Mouse (Mus musculus) intestine, embryonic 15.5 days (tissue): ENCODE measurements at regions not wholly inside any gene's neighbourhood (a gene's known extent, or its start where the extent isn't known, plus 50 kb on each side); places are given as distances from the start of the nearest gene placed in this dataset.

Source experiments
- ATAC-seq: fragments of 200-750 bp; cut with Nextera tagmentation; 2 replicates; pipeline ENCODE4 v1.8.0; 2017; ENCODE audit warnings: moderate TSS enrichment, moderate library complexity
- H3K27ac ChIP-seq: fragments of 300-500 bp; sonication (generic); 2 replicates; pipeline ENCODE4 v1.5.1; 2015; ENCODE audit warnings: mild to moderate bottlenecking, inconsistent platforms
- H3K27me3 ChIP-seq: fragments of 300-500 bp; sonication (generic); replicated peaks from 2 replicates; pipeline ENCODE4 v1.6.1; 2015; ENCODE audit warnings: inconsistent platforms
- H3K36me3 ChIP-seq: fragments of 300-500 bp; sonication (generic); 2 replicates; pipeline ENCODE4 v1.6.1; 2015; ENCODE audit warnings: inconsistent platforms
- H3K4me1 ChIP-seq: fragments of 300-500 bp; sonication (generic); replicated peaks from 2 replicates; pipeline ENCODE4 v1.6.1; 2015; ENCODE audit warnings: inconsistent platforms
- H3K4me2 ChIP-seq: fragments of 300-500 bp; sonication (generic); replicated peaks from 2 replicates; pipeline ENCODE4 v1.6.1; 2015; ENCODE audit warnings: mild to moderate bottlenecking, inconsistent platforms
- H3K4me3 ChIP-seq: fragments of 300-500 bp; sonication (generic); replicated peaks from 2 replicates; pipeline ENCODE4 v1.5.1; 2015; ENCODE audit warnings: inconsistent platforms
- H3K9ac ChIP-seq: fragments of 300-500 bp; sonication (generic); 2 replicates; pipeline ENCODE4 v1.6.1; 2015; ENCODE audit warnings: inconsistent platforms
- H3K9me3 ChIP-seq: fragments of 300-500 bp; sonication (generic); 2 replicates; pipeline ENCODE4 v1.6.1; 2016; ENCODE audit warnings: inconsistent platforms
- WGBS: fragments of 180-500 bp; shearing (Covaris S2); methylation state at CpG from one replicate; pipeline ENCODE4 v1.1.7; 2015; 5-methylcytosine and 5-hydroxymethylcytosine counted together

DNA sequence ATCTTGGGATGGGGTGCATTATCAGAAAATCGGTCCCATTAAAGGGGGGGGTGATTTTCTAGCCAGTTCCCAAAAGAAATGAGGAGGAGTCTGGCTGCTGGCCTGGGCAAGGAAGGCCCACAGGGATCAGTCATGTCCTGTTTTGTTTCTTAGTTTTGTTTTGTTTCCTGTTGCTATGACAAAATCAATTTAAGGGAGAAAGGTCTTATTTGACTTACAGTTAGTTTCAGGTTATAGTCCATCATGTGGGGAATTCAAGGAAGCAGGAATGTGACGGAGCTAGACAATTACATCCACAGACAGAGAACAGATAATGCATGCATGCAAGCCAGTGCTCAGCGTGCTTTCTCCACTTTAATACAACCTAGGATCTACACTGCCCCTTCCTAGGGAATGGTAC, 101.1 kb downstream of the Rplp1 start:
- 68% methylated on average over 3 of the region's 3 CpGs for WGBS
- Histone ChIP-seq H3K27ac (no peak overlapping the region), H3K9ac (no peak overlapping the region), H3K27me3 (no peaks in the 10 kb centered on the region), H3K4me3 (no peak overlapping the region), H3K4me2 (no peak overlapping the region), H3K9me3 (no peaks in the 10 kb centered on the region), H3K4me1 (peaks cover 17% of the 10 kb centered on the region), H3K36me3 (no peaks in the 10 kb centered on the region)
- no peak for ATAC-seq

DNA sequence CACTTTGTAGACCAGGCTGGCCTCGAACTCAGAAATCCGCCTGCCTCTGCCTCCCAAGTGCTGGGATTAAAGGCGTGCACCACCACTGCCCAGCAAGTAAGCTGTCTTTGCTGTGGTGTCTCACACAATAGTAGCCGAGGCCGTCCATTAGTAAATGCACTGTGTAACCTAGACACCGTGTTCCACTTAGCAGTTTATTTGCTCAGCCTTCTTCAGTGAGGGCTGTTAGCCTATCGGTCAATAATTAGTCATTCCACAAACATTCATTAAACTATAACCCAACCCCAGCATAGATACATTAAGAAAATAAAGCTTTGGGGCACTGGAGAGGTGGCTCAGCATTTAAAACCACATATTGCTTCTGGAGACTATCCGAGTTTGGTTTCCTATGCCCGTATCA, 102.0 kb downstream of the Rplp1 start:
- Histone ChIP-seq H3K9me3 (no peaks in the 10 kb centered on the region), H3K4me3 (no peak overlapping the region), H3K9ac (no peak overlapping the region), H3K4me1 (peaks cover 18% of the 10 kb centered on the region), H3K27me3 (no peaks in the 10 kb centered on the region), H3K4me2 (no peak overlapping the region), H3K27ac (no peak overlapping the region), H3K36me3 (no peaks in the 10 kb centered on the region)
- peak; percentile 12; the same call in 1 of the 2 replicates for ATAC-seq
- WGBS, result 70% methylated on average over 9 of the region's 9 CpGs

DNA sequence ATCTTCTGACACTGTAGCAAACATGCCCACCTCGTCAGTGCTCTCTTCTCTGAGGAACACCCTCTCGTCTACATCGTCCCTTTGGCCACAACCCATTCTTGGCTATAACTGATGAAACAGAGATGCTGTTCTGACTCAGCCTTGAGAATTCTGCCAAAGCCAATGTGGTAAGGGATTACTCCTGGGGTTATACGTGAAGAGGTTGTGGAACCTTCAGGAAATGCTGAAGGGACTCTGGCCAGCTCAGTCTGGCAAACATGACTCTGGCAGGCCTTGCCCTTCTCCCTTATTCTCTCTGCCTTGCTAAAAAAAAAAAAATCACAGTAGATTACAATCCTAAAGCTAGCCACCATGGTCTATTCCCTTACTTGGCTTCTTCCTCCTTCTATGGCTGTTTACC, 103.9 kb downstream of the Rplp1 start:
- Histone ChIP-seq H3K4me3 (no peak overlapping the region), H3K4me2 (no peak overlapping the region), H3K27me3 (no peaks in the 10 kb centered on the region), H3K36me3 (no peaks in the 10 kb centered on the region), H3K27ac (no peak overlapping the region), H3K9me3 (no peaks in the 10 kb centered on the region), H3K4me1 (peaks cover 12% of the 10 kb centered on the region), H3K9ac (no peak overlapping the region)
- ATAC-seq, result no peak
- 84% methylated on average over 4 of the region's 4 CpGs for WGBS

DNA sequence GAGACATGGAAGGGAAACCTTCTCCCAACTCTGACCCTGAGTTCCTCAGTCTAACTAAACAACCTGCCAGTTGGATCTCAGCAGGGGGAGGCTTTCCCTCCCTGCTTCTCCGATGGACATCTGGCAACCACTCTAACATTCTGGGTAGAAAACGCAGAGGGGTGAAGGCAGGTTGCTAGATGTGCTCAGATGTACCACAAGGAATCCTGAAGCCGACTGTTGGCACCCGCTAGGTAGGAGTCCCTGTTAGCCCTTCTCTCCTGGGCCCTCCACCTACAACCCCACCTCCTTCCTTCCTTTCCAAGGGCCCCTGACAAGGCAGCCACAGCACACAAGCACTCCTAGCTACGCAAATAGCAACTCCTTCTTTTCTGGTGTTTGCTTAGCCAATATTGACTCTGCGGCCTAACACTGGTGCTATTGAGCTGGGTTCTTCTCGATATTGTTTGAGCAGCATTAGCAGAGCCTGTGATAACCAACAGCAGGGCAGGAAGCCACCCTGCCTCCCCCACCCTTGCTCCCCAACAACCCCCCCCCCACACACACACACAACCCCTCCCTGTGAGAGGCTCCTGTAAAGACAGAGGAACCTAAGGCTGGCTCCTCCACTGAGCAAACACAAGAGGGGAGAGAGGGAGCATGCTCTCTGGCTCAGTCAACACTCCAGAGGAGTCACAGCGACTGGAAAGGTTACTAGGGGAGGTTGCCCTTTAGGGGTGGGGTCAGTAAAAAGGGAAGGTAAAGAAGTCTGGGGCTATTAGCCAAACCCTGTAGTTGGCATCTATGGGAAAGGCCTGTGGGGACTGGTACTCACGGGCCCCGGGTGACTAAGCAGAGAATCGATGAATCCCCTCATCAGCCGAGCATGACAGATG, 105.8 kb downstream of the Rplp1 start:
- peak; percentile 92 for ATAC-seq
- H3K9me3 ChIP-seq, result no peaks in the 10 kb centered on the region
- no peak overlapping the region for H3K4me3 ChIP-seq
- H3K27me3 ChIP-seq, result no peaks in the 10 kb centered on the region
- H3K27ac ChIP-seq, result peak overlapping the region; percentile 49
- no peak overlapping the region; the same call in 1 of the 2 replicates for H3K4me2 ChIP-seq
- H3K9ac ChIP-seq, result no peak overlapping the region
- H3K36me3 ChIP-seq, result no peaks in the 10 kb centered on the region
- peaks cover 11% of the 10 kb centered on the region for H3K4me1 ChIP-seq
- WGBS, result 62% methylated on average over 12 of the region's 12 CpGs

DNA sequence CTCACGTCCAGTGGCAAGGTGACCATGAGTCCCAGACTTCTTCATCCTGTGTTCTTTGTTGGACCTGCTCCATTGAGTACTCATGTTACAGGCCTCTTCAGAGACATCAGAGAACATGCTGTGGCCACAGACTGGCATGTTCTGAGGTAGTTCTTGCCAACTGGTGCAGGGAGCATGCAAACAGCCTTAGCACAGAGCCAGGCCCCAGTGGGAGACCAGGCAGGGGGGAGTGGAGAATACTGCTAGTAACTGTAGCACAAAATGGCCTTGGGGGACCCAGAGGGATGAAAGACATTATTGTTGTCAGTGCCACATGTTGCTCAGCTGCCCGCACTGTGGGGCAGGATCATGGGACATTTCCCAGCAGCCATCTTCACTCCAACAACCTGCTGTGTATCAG, 108.4 kb downstream of the Rplp1 start:
- H3K36me3 ChIP-seq, result no peaks in the 10 kb centered on the region
- H3K27me3 ChIP-seq, result no peaks in the 10 kb centered on the region
- no peak overlapping the region for H3K4me2 ChIP-seq
- no peak for ATAC-seq
- peaks cover 9% of the 10 kb centered on the region for H3K4me1 ChIP-seq
- no peak overlapping the region for H3K9ac ChIP-seq
- H3K9me3 ChIP-seq, result no peaks in the 10 kb centered on the region
- H3K27ac ChIP-seq, result no peak overlapping the region
- H3K4me3 ChIP-seq, result no peak overlapping the region
- WGBS, result 88% methylated on average over 2 of the region's 2 CpGs

DNA sequence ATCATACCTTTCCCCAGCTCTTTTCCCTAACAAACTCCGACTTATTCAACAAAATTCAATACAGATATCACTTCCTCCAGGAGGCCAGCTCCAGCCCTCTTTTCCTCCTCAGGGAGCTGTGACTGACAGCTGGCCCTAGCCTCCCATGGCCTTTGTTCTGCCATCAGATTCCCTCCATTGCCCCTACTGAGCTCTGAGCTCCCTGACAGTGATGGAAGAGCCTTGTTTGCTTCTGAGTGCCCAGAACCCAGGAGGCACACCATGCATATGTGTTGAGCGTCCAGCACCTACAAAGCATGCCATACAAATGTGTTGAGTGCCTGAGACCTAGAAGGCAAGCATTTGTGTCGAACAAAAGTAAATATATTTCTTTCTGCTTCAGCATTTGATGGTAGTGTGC, 110.8 kb downstream of the Rplp1 start:
- ATAC-seq, result no peak
- no peak overlapping the region for H3K4me2 ChIP-seq
- H3K9ac ChIP-seq, result no peak overlapping the region
- no peaks in the 10 kb centered on the region for H3K36me3 ChIP-seq
- peaks cover 7% of the 10 kb centered on the region for H3K4me1 ChIP-seq
- H3K4me3 ChIP-seq, result no peak overlapping the region
- H3K27me3 ChIP-seq, result no peaks in the 10 kb centered on the region
- H3K27ac ChIP-seq, result no peak overlapping the region
- no peaks in the 10 kb centered on the region for H3K9me3 ChIP-seq
- WGBS, result 63% methylated on average over 3 of the region's 3 CpGs

DNA sequence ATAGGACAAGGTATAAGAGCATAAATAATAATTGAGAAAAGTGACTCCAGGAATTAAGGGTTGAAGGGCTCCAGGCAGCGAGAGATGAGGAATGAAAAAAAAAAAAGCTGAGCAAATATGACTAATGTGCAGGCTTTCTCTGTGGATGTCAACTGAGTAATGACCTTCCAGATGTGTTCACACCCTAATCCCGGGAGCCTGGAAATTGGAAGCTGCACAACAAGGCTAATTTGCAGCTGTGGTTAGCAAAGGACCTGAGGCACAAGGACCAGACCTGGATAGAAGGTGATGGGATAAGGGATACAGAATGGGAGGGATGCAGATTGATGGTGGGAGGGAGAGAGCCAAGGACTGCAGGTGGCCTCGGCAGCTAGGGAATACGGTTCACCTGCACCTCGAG, 111.6 kb downstream of the Rplp1 start:
- Histone ChIP-seq H3K27ac (no peak overlapping the region), H3K9me3 (no peaks in the 10 kb centered on the region), H3K4me2 (no peak overlapping the region), H3K27me3 (no peaks in the 10 kb centered on the region), H3K4me3 (no peak overlapping the region), H3K36me3 (no peaks in the 10 kb centered on the region), H3K9ac (no peak overlapping the region), H3K4me1 (no peaks in the 10 kb centered on the region; the same call in 1 of the 2 replicates)
- 63% methylated on average over 5 of the region's 5 CpGs for WGBS
- no peak for ATAC-seq

DNA sequence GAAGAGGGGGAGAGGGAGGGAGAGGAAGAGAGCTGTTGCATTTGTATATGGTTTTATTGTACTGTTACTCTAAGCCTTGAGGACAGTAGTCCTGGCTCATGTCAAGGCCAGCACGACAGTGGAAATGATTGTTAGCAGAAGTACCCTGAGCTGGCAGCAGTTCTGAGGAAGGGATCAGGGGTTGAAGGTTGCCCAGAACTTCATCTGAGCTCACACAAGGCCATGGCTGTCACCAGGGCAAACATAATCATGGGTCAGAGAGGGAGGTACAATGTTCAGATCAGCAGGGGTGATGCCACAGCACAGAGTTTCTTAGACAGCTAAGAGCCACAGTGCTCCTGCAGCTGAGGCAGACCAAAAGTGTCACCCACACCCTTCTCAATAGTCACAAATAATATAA, 114.8 kb downstream of the Rplp1 start:
- no peaks in the 10 kb centered on the region for H3K9me3 ChIP-seq
- H3K4me2 ChIP-seq, result no peak overlapping the region
- no peaks in the 10 kb centered on the region for H3K4me1 ChIP-seq
- H3K9ac ChIP-seq, result no peak overlapping the region
- 6% methylated on average over 1 of the region's 1 CpGs for WGBS
- ATAC-seq, result no peak
- no peaks in the 10 kb centered on the region for H3K27me3 ChIP-seq
- no peaks in the 10 kb centered on the region for H3K36me3 ChIP-seq
- no peak overlapping the region for H3K27ac ChIP-seq
- H3K4me3 ChIP-seq, result no peak overlapping the region

DNA sequence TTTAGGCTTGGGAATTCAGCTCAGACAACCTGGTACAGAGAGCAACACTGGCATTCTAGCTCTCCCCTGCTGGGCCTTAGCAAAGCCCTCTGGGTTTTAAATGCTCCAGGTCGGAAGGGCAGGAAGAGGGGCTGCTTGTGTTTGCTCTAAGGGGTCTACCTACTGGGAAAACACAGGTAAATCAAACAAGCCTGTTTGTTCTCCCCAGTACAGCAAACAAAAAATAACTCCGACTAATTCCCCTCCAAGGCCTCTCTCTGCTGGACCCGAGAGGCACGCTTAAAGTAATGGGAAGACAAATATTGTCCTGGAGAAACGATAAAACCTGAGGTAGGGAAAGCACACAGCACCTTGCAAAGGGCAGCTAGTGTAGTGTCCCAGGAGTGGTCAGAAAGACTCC, 118.4 kb downstream of the Rplp1 start:
- H3K27ac ChIP-seq, result no peak overlapping the region

DNA sequence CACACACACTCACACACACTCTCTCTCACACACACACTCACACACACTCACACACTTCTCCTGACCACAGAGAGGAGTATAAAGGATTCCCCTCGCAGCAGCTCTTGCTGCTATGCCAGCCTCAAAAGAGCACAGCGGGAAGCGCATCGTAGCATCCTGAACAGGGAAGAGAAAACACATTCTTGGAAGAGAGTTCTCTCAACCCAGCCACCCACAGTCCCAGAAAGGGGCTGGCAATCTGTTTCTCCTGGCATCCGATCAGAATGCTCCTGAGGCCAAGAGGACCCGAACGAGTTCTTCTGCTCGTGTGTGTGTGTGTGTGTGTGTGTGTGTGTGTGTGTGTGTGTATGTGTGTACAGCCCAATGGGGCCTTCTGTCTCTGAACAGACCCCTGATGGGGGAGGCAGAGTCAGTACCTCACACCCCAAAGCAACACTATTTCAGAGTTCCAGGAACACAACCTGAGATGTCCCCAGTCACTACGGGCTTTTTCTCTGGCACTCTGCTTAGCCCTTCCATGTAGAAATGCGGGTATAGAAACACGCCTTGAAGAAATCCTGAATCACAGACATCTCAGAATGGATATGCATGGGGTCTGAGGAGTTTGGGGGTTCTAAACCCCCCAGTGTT, 122.8 kb downstream of the Rplp1 start:
- no peaks in the 10 kb centered on the region for H3K9me3 ChIP-seq
- no peaks in the 10 kb centered on the region for H3K4me1 ChIP-seq
- H3K4me3 ChIP-seq, result no peak overlapping the region
- H3K27ac ChIP-seq, result no peak overlapping the region
- 85% methylated on average over 11 of the region's 11 CpGs for WGBS
- H3K36me3 ChIP-seq, result no peaks in the 10 kb centered on the region
- no peaks in the 10 kb centered on the region for H3K27me3 ChIP-seq
- H3K4me2 ChIP-seq, result no peak overlapping the region
- no peak overlapping the region for H3K9ac ChIP-seq
- no peak for ATAC-seq

More for the DNA sequence above, 118.4 kb downstream of the Rplp1 start:
- no peak overlapping the region for H3K4me2 ChIP-seq
- no peaks in the 10 kb centered on the region for H3K9me3 ChIP-seq
- H3K27me3 ChIP-seq, result no peaks in the 10 kb centered on the region
- ATAC-seq, result peak; percentile 25; the same call in 1 of the 2 replicates
- WGBS, result 66% methylated on average over 5 of the region's 5 CpGs
- H3K36me3 ChIP-seq, result no peaks in the 10 kb centered on the region
- H3K9ac ChIP-seq, result no peak overlapping the region
- H3K4me3 ChIP-seq, result no peak overlapping the region
- no peaks in the 10 kb centered on the region for H3K4me1 ChIP-seq

DNA sequence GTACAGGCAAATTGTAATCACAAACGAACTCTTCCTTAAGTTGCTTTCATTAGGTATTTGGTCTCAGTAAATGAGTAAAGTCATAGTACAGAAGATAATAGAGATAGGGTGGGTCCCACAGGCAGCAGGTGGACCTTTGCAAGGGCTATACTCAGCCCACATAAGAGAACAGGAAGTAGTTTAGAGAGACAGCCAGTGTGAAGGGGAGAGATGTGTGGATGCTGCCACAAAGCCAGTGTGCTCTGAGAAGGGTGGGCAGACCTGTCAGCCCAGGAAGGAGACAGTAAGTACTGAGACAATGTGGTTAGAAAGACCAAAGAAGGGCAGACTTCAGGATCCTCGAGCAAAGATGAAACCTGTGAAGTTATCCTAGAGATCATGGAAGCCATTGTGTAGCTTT, 123.5 kb downstream of the Rplp1 start:
- no peak overlapping the region for H3K27ac ChIP-seq
- H3K9ac ChIP-seq, result no peak overlapping the region
- no peaks in the 10 kb centered on the region for H3K9me3 ChIP-seq
- H3K4me2 ChIP-seq, result no peak overlapping the region
- no peaks in the 10 kb centered on the region for H3K4me1 ChIP-seq
- H3K27me3 ChIP-seq, result no peaks in the 10 kb centered on the region
- WGBS, result 79% methylated on average over 2 of the region's 2 CpGs
- no peak overlapping the region for H3K4me3 ChIP-seq
- H3K36me3 ChIP-seq, result no peaks in the 10 kb centered on the region
- ATAC-seq, result no peak

DNA sequence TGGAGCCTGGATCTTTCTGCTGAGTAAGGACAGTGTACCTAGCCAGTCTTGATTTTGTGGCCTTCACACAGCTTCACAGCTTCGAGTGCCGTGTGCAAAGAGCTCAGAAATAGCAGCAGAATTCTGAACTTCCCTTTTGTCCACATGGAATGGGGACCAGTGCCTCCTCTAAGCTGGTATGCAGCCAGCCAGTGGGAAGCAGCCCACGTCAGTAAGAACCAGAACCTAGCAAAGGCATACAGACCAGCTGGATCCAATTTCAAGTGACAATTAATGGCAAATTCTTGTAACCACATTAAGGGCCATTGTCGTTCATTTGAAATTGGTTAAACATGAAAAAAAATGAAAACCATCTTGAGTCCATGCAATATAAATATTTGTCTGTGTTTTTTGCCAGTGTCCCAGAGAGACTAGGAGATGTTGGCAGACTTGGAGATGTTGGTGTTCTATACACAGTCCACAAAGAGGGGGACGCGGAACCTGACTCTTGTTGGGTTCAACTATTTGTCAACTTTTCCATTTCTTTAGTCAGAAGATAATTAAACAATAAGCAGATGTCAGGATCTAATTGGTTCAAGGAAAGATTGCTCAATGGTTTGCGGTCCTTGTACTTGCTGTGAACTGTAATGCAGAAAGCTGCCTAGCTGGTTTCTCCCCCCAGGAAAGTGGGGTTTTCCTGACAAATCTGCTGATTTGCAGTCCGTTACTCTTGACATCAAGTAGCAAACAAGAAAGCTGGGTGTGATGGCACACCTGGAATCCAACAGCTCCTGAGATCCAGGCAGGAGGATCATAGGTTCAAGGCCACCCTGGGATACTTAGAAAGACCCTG, 125.1 kb downstream of the Rplp1 start:
- Histone ChIP-seq H3K4me1 (no peaks in the 10 kb centered on the region), H3K4me3 (no peak overlapping the region), H3K27me3 (no peaks in the 10 kb centered on the region), H3K9me3 (no peaks in the 10 kb centered on the region), H3K9ac (no peak overlapping the region), H3K4me2 (no peak overlapping the region), H3K36me3 (no peaks in the 10 kb centered on the region), H3K27ac (no peak overlapping the region)
- 68% methylated on average over 8 of the region's 8 CpGs for WGBS
- ATAC-seq, result no peak
